Mouse (Mus musculus): ENCODE data around the gene Prss30.

DNA sequence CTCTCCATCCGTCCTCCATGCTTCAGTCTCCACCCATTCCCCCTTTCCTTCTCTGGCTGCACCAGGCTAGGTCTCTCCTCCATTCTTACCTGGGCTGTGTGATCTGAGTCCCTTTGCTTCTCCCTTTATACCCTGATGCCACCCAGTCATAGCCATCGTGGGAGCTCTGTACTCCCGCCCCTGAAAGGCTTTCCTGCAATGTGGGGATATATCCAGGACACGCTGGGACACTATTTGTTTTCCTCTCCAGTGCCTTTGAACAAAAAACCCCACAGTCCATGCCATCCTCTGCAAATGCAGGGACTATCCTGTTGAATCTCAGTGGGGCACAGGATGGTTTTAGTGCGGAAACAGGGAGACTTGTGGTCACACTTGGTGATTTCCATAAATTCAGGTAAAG is 25.2 kb downstream of the Prss30 start, which contains the start of gene Sbpl:
- TF ChIP-seq POLR2A (IDR thresholded peaks at IDR 0.05; ENCODE audit: borderline replicate concordance, extremely low read depth, low read depth, low read length) (no peak), CTCF (IDR thresholded peaks at IDR 0.05; ENCODE audit: insufficient read depth, low read length) (no peak)

Data from lung, adult 2 months (tissue).